Mouse (Mus musculus) midbrain, embryonic 13.5 days (tissue): ENCODE data around the gene Tmem74b. TPM values are rescaled to one million over a fixed set of nuclear protein-coding genes. Genes with fewer than 3 reads are reported as not detected.
A peak's percentile ranks its signal among the peaks of the same experiment; 100 is the strongest.

Experiments
- ATAC-seq: fragments of 200-750 bp; cut with Nextera tagmentation; 2 replicates; pipeline ENCODE4 v1.8.0; 2017; ENCODE audit warnings: mild to moderate bottlenecking, moderate TSS enrichment, moderate library complexity
- H3K27ac ChIP-seq: fragments of 300-500 bp; sonication (generic); 2 replicates; pipeline ENCODE4 v1.5.1; 2015; ENCODE audit warnings: inconsistent platforms, mild to moderate bottlenecking, moderate library complexity
- H3K27me3 ChIP-seq: fragments of 300-500 bp; sonication (generic); 2 replicates; pipeline ENCODE4 v1.6.1; 2015; ENCODE audit warnings: mild to moderate bottlenecking, inconsistent platforms
- H3K36me3 ChIP-seq: fragments of 300-500 bp; sonication (generic); 2 replicates; pipeline ENCODE4 v1.6.1; 2015; ENCODE audit warnings: mild to moderate bottlenecking, inconsistent platforms
- H3K4me1 ChIP-seq: fragments of 300-500 bp; sonication (generic); replicated peaks from 2 replicates; pipeline ENCODE4 v1.6.1; 2015; ENCODE audit warnings: inconsistent platforms
- H3K4me2 ChIP-seq: fragments of 300-500 bp; sonication (generic); replicated peaks from 2 replicates; pipeline ENCODE4 v1.6.1; 2015; ENCODE audit warnings: moderate library complexity, mild to moderate bottlenecking, inconsistent platforms
- H3K4me3 ChIP-seq: fragments of 300-500 bp; sonication (generic); replicated peaks from 2 replicates; pipeline ENCODE4 v1.5.1; 2015; ENCODE audit warnings: mild to moderate bottlenecking, inconsistent platforms
- H3K9ac ChIP-seq: fragments of 300-500 bp; sonication (generic); replicated peaks from 2 replicates; pipeline ENCODE4 v1.6.1; 2015; ENCODE audit warnings: mild to moderate bottlenecking, inconsistent platforms
- H3K9me3 ChIP-seq: fragments of 300-500 bp; sonication (generic); 2 replicates; pipeline ENCODE4 v1.6.1; 2016; ENCODE audit warnings: mild to moderate bottlenecking, inconsistent platforms
- WGBS: fragments of 180-500 bp; shearing (Covaris S2); methylation state at CpG from one replicate; pipeline ENCODE4 v1.1.7; 2015; 5-methylcytosine and 5-hydroxymethylcytosine counted together
- polyA plus RNA-seq: library from polyadenylated mRNA; unstranded; fragments of >200 nt; fragmentation: Nextera tagmentation; extraction: Ambion mirVana; gene quantifications from 2 replicates; pipeline ENCODE4 v1.2.1, GENCODE M21; 2015

Gene Tmem74b
- polyA plus RNA-seq, 1 experiment from 2014 or later = 15.1 TPM

DNA sequence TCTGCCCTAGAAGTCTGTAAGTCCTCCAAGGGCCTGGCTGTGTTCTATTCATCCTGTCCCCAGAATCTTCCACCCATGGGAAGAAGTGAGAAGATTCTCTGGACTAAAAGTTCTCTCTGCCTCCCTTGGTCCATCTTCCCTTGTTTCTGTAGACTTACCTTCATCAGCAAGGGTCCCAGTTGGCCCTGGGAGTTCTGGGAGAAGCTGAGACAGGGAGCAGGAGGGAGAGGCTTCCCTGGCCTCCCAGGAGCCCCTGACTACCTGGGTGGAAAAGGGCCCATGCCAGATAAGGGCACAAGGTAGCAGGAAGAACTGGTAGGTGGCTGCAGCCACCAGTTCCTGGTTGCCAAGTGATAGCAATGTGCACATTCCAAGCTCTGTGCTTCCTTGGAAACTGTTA, 42.0 kb downstream of the Tmem74b start, which contains the start of gene Psmf1:
TSS of gene Psmf1 (minus strand) at position 342 of the 400 bp plus-strand sequence.
- Histone ChIP-seq H3K27me3 (peaks cover 20% of the 10 kb centered on the region), H3K4me3 (no peak within 1 kb of the TSS), H3K27ac (no peak within 1 kb of the TSS), H3K4me2 (no peak within 1 kb of the TSS), H3K4me1 (peaks cover 24% of the 10 kb centered on the region), H3K36me3 (no peaks in the 10 kb centered on the region), H3K9ac (no peak within 1 kb of the TSS), H3K9me3 (no peaks in the 10 kb centered on the region)
- ATAC-seq = no peak

DNA sequence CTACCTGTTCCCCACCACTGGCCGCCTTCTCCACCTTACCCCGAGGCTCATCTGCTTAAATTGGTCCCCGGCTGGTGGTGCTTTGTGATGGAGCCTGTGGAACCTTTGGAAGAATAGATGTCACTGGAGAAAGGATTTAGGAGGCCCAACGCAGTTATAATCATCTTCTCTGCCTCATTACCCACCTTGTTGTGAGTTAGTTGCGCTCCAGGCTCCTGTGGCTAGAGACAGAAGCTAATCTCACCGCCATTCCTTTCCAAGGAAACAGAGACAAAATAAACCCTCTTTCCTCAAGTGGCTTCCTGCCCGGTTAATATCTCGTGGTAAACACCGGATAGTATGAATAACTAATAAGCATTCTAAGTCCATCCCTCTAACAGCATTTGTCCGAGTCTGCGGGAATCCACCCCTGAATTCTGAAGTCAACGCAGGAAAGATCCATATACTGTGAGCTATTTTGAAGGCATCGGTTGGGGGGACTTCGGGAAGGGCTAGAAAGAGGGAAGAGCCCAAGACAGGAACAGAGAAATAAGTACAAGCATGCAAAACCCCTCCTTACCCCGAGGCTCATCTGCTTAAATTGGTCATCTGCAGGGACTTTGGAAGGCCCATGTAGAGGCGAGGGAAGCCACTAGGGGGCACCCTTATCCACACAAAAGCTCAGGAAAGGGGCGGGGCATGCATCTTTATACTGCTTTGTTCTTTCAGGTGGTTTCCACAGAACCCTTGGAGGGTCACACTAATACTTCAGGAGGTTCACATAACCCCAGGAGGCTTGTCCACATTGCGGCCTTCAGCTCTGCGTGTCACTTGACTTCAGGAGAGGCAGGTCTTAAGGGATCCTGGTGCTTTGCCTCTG, 46.3 kb downstream of the Tmem74b start:
- 0 out of 2 replicates have a peak overlapping the region, but pooled peaks have one; percentile 5 for H3K4me2 ChIP-seq
- H3K36me3 ChIP-seq = no peaks in the 10 kb centered on the region
- peaks cover 20% of the 10 kb centered on the region for H3K27me3 ChIP-seq
- H3K9ac ChIP-seq = no peak overlapping the region; the same call in 1 of the 2 replicates
- WGBS = 31% methylated on average over 19 of the region's 19 CpGs
- H3K4me1 ChIP-seq = 0 out of 2 replicates have a peak, but pooled peaks cover 3% of the 10 kb centered on the region
- peak; percentile 75 for ATAC-seq
- no peak overlapping the region for H3K27ac ChIP-seq
- no peak overlapping the region for H3K4me3 ChIP-seq
- no peaks in the 10 kb centered on the region for H3K9me3 ChIP-seq

GRCm38 (mm10) chr2:151751330-151751729, 49.5 kb downstream of the Tmem74b start:
- peaks cover 3% of the 10 kb centered on the region; the same call in 1 of the 2 replicates for H3K27me3 ChIP-seq
- no peak overlapping the region for H3K4me2 ChIP-seq
- no peak overlapping the region for H3K27ac ChIP-seq
- no peaks in the 10 kb centered on the region for H3K9me3 ChIP-seq
- WGBS = 74% methylated on average over 5 of the region's 5 CpGs
- no peak for ATAC-seq
- H3K36me3 ChIP-seq = no peaks in the 10 kb centered on the region
- no peak overlapping the region for H3K4me3 ChIP-seq
- H3K9ac ChIP-seq = no peak overlapping the region
- H3K4me1 ChIP-seq = 0 out of 2 replicates have a peak, but pooled peaks cover 3% of the 10 kb centered on the region

DNA sequence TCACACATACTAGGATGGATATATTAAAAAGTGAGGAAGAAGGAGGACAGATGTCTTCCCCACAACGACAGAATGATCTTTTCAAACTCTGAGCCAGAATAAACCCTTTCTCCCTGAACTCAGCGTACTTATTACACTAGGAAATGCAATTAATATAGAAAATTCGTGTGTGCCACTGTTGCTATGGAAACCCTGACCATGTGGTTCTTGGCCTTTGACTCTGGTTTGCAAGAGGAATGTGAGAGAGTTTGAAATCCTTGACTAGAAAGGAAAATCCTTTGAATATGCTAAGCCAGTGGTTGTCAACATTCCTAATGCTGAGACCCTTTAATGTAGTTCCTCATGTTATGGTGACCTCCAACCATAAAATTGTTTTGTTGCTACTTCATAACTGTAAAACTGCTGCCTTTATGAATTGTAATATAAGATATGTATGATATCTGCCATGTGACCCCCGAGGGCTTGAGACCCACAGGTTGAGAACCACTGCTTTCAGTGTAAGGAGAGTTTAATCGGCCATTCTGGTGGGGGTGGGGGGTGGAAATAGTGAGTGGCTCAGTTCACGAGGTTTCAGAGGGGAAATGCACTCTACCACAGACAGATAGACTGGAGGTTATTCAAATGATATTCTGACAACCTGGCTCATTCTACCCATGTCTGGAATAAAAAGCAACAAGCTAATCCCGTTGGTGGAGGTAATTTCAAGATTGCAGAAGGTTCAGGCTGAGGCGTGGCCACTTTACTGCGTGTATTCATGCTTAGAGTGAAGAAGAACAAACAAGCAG, 54.7 kb downstream of the Tmem74b start:
- H3K9ac ChIP-seq = no peak overlapping the region
- H3K4me3 ChIP-seq = no peak overlapping the region
- 60% methylated on average over 9 of the region's 9 CpGs for WGBS
- H3K4me2 ChIP-seq = no peak overlapping the region
- H3K27ac ChIP-seq = no peak overlapping the region
- no peaks in the 10 kb centered on the region for H3K27me3 ChIP-seq
- ATAC-seq = no peak
- no peaks in the 10 kb centered on the region for H3K9me3 ChIP-seq
- H3K4me1 ChIP-seq = no peaks in the 10 kb centered on the region
- no peaks in the 10 kb centered on the region for H3K36me3 ChIP-seq

- Histone ChIP-seq H3K27me3 (no peaks in the 10 kb centered on the region), H3K27ac (no peak overlapping the region), H3K4me3 (no peak overlapping the region), H3K9me3 (no peaks in the 10 kb centered on the region), H3K9ac (no peak overlapping the region), H3K4me2 (no peak overlapping the region), H3K36me3 (no peaks in the 10 kb centered on the region), H3K4me1 (no peaks in the 10 kb centered on the region)
- no peak for ATAC-seq
- 83% methylated on average over 5 of the region's 5 CpGs for WGBS
These were observed 55.6 kb downstream of the Tmem74b start for GRCm38 (mm10) chr2:151757451-151757850.

DNA sequence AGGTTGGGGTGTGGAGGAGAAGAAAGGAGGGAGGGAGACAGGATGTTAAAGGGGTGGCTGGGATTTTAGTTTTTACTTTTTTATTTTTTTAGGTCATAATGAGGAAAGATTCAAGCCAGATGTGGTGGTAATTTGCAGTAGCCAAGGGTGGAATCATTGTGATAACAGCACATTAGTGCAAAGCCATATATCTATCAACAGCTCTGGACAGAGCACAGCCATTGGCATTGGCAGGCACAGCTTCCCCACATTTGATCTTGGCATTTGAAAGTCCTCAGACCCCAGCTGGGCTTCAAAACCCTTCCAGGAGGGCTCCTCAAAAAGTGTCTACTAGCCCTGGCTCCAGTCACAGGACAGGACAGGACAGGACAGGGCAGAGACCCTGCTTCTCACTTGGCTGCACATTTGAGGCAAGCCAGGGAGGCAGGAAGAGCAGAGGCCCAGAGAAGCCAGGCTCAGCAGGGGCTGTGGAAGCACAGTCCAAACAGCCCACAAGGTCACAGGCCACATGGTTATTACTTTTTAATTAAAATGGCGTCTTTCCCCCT, 57.1 kb downstream of the Tmem74b start:
- Histone ChIP-seq H3K4me3 (no peak overlapping the region), H3K4me2 (no peak overlapping the region), H3K9ac (no peak overlapping the region), H3K27me3 (no peaks in the 10 kb centered on the region), H3K9me3 (no peaks in the 10 kb centered on the region), H3K36me3 (no peaks in the 10 kb centered on the region), H3K4me1 (no peaks in the 10 kb centered on the region), H3K27ac (no peak overlapping the region)
- WGBS = 57% methylated on average over 1 of the region's 1 CpGs
- no peak for ATAC-seq

Other genes with a start within 250 kb of the Tmem74b start
- gene 4921509C19Rik, start 225.9 kb upstream of the Tmem74b start, polyA plus RNA-seq = not detected in 2 replicates
- 292 and 298 TPM in 2 replicates for gene Nsfl1c, start 207.8 kb upstream of the Tmem74b start, polyA plus RNA-seq
- gene Fkbp1a, start 159.5 kb upstream of the Tmem74b start, polyA plus RNA-seq = 507 and 515 TPM in 2 replicates
- 0.61 and 0.62 TPM in 2 replicates for gene Sdcbp2, start 129.4 kb upstream of the Tmem74b start, polyA plus RNA-seq
- 9.4 and 12.6 TPM in 2 replicates for gene Snph, start 69.4 kb upstream of the Tmem74b start, polyA plus RNA-seq
- not detected in 2 replicates for gene Rad21l, start 33.5 kb upstream of the Tmem74b start, polyA plus RNA-seq
- 58.2 and 60.8 TPM in 2 replicates for gene Psmf1, start 42.2 kb downstream of the Tmem74b start, polyA plus RNA-seq
- 0.07 and 0.08 TPM in 2 replicates for gene Rspo4, start 140.9 kb downstream of the Tmem74b start, polyA plus RNA-seq
- 0.10 and 0.11 TPM in 2 replicates for gene Angpt4, start 209.2 kb downstream of the Tmem74b start, polyA plus RNA-seq